Mouse (Mus musculus): ENCODE data around the gene Mon1b. TPM values are rescaled to one million over a fixed set of nuclear protein-coding genes. Genes with fewer than 3 reads are reported as not detected.

Gene Mon1b
- total RNA-seq (2021): 10 to 100 TPM; 23.7 to 23.9 TPM
- long read RNA-seq, experiment 1, full-length matches to known transcripts: 18 of 21 reads
- long read RNA-seq, experiment 1, partial matches to known transcripts: 2 of 21 reads
- long read RNA-seq, experiment 1, other reads (novel, unspliced or antisense): 1 of 21 reads
- long read RNA-seq, experiment 2, full-length matches to known transcripts: 25 of 35 reads
- long read RNA-seq, experiment 2, partial matches to known transcripts: 8 of 35 reads
- long read RNA-seq, experiment 2, other reads (novel, unspliced or antisense): 2 of 35 reads

- DNase-seq (ENCODE audit: low spot score in 2 of 2): peak; percentile 97 to 98
Measured at GRCm38 (mm10) chr8:113634670-113635591, at the start of gene Mon1b. TSS of gene Mon1b (plus strand) at chr8:113635587.

GRCm38 (mm10) chr8:113598401-113598800 lies 37.0 kb upstream of the Mon1b start:
- H3K27ac ChIP-seq: no peak overlapping the region
- no peak for TF ChIP-seq CTCF (conservative IDR thresholded peaks at IDR 0.05)
- no peak for DNase-seq (ENCODE audit: low spot score in 2 of 2)
- no peak overlapping the region for H3K4me3 ChIP-seq

More at GRCm38 (mm10) chr8:113634670-113635591, at the start of gene Mon1b:
- Histone ChIP-seq H3K27ac (peak within 1 kb of the TSS; percentile 99), H3K4me3 (peak within 1 kb of the TSS; percentile 96)
- TF ChIP-seq CTCF (conservative IDR thresholded peaks at IDR 0.05): no peak

- Histone ChIP-seq H3K27ac (no peak overlapping the region), H3K4me3 (no peak overlapping the region)
- peak; percentile 83 for TF ChIP-seq CTCF (conservative IDR thresholded peaks at IDR 0.05)
- DNase-seq (ENCODE audit: low spot score in 2 of 2): peak; percentile 48 to 66
Measured at GRCm38 (mm10) chr8:113632634-113633033, 2.8 kb upstream of the Mon1b start.

GRCm38 (mm10) chr8:113634161-113634560 lies 1.2 kb upstream of the Mon1b start:
- Histone ChIP-seq H3K27ac (peak overlapping the region; percentile 99), H3K4me3 (peak overlapping the region; percentile 96)
- no peak for DNase-seq (ENCODE audit: low spot score in 2 of 2)
- no peak for TF ChIP-seq CTCF (conservative IDR thresholded peaks at IDR 0.05)

- no peak for TF ChIP-seq CTCF (conservative IDR thresholded peaks at IDR 0.05)
- Histone ChIP-seq H3K27ac (peak overlapping the region; percentile 99), H3K4me3 (peak overlapping the region; percentile 96)
- no peak for DNase-seq (ENCODE audit: low spot score in 2 of 2)
Measured at GRCm38 (mm10) chr8:113635592-113636279, 349 bp downstream of the Mon1b start.

GRCm38 (mm10) chr8:113636280-113636628 lies 867 bp downstream of the Mon1b start:
- peak overlapping the region; percentile 96 for H3K4me3 ChIP-seq
- H3K27ac ChIP-seq: no peak overlapping the region; the same call in 1 of the 2 replicates
- no peak for DNase-seq (ENCODE audit: low spot score in 2 of 2)
- peak; percentile 22; the same call in 1 of the 2 replicates for TF ChIP-seq CTCF (conservative IDR thresholded peaks at IDR 0.05)

- no peak for TF ChIP-seq CTCF (conservative IDR thresholded peaks at IDR 0.05)
- no peak for DNase-seq (ENCODE audit: low spot score in 2 of 2)
Measured at GRCm38 (mm10) chr8:113640357-113640756, 5.0 kb downstream of the Mon1b start.

GRCm38 (mm10) chr8:113642926-113643325 lies 7.5 kb downstream of the Mon1b start, which contains the start of gene Syce1l:
TSS of gene Syce1l (plus strand) at chr8:113643213.
- Histone ChIP-seq H3K27ac (no peak within 1 kb of the TSS), H3K4me3 (no peak within 1 kb of the TSS)
- no peak for TF ChIP-seq CTCF (conservative IDR thresholded peaks at IDR 0.05)
- DNase-seq (ENCODE audit: low spot score in 2 of 2): no peak

More at GRCm38 (mm10) chr8:113640357-113640756, 5.0 kb downstream of the Mon1b start:
- H3K4me3 ChIP-seq: no peak overlapping the region
- no peak overlapping the region for H3K27ac ChIP-seq

- TF ChIP-seq CTCF (conservative IDR thresholded peaks at IDR 0.05): no peak
- DNase-seq (ENCODE audit: low spot score in 2 of 2): no peak
- H3K4me3 ChIP-seq: no peak overlapping the region
- H3K27ac ChIP-seq: no peak overlapping the region
Measured at GRCm38 (mm10) chr8:113643479-113644210, 8.3 kb downstream of the Mon1b start.

GRCm38 (mm10) chr8:113645220-113645619 lies 9.8 kb downstream of the Mon1b start:
- DNase-seq (ENCODE audit: low spot score in 2 of 2): no peak
- H3K27ac ChIP-seq: no peak overlapping the region
- TF ChIP-seq CTCF (conservative IDR thresholded peaks at IDR 0.05): no peak
- no peak overlapping the region for H3K4me3 ChIP-seq

GRCm38 (mm10) chr8:113652450-113652849 lies 17.1 kb downstream of the Mon1b start:
- H3K27ac ChIP-seq: no peak overlapping the region
- no peak for TF ChIP-seq CTCF (conservative IDR thresholded peaks at IDR 0.05)
- no peak overlapping the region for H3K4me3 ChIP-seq
- no peak for DNase-seq (ENCODE audit: low spot score in 2 of 2)

- no peak for TF ChIP-seq CTCF (conservative IDR thresholded peaks at IDR 0.05)
- no peak for DNase-seq (ENCODE audit: low spot score in 2 of 2)
- no peak overlapping the region for H3K4me3 ChIP-seq
Measured at GRCm38 (mm10) chr8:113653151-113653550, 17.8 kb downstream of the Mon1b start.

More at GRCm38 (mm10) chr8:113653151-113653550, 17.8 kb downstream of the Mon1b start:
- no peak overlapping the region for H3K27ac ChIP-seq

Data from layer of hippocampus, adult 2 months (tissue).